Mouse (Mus musculus): Measurements from ENCODE around the gene Dcst1. TPM values are rescaled to one million over a fixed set of nuclear protein-coding genes. Genes with fewer than 3 reads are reported as not detected.

Gene Dcst1
- polyA plus RNA-seq, 1 experiment, result 0.20 TPM

DNA sequence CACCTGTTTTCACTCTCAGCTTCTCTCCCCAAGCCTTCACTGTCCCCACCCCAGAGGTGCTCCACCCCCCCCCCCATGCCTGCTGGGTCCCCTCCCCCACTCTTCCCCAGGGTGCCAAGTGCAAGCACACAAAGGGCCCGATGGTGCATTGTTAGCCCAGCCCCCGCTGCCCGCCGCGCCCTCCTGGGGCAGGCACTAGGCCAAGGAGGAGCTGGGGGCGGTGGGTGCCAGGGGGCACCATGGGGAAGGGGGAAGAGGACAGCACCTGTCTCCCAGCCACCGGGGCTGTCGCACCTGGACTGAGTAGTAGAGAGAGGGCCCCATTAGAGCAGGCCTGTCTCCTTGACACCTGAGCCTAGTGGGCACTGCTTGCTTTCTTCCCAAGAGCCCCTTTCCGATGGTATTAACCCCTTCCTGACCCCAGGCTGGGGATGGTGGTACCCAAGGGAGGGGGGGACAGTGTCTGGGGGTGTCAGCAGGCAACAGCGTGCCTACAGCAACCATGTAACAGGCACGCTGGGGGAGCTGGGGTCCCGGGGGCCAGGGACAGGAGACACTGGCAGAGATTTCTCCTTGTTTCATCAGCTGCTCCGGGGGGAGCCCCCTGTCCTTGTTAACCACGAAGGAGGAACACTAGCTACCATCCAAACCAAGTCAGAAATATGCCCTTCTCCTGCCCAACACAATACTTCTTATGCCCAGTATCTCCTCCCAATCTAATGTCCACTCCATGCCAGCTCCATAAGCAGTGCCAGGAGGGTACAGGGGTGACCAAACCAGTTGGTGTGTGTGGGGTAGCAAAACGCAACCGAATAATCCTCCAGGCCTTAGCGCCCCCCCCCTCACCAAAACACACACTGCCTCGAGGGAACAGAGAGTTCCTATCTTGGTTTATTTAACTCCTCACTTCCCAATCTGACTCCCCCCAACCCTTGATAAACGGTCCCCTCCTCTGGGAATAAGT, 25.9 kb upstream of the Dcst1 start:
- Histone ChIP-seq H3K36me3 (ENCODE audit: control insufficient read depth, insufficient read depth) (no peaks in the 10 kb centered on the region), H3K4me3 (ENCODE audit: insufficient read depth, poor library complexity, severe bottlenecking) (peak overlapping the region; percentile 61), H3K27me3 (ENCODE audit: control insufficient read depth, insufficient read depth, insufficient read length) (no peaks in the 10 kb centered on the region), H3K79me3 (ENCODE audit: low read depth) (peaks cover 2% of the 10 kb centered on the region), H3K79me2 (ENCODE audit: control insufficient read depth, insufficient read depth) (peaks cover 60% of the 10 kb centered on the region), H3ac (ENCODE audit: control insufficient read depth, insufficient read length, low read depth) (peak overlapping the region; percentile 25)
- TF ChIP-seq CEBPB (IDR thresholded peaks at IDR 0.05; ENCODE audit: low read depth), result no peak
- no peak for TF ChIP-seq MAX (IDR thresholded peaks at IDR 0.05)
- TF ChIP-seq MYOD1 (IDR thresholded peaks at IDR 0.05; ENCODE audit: control insufficient read depth, insufficient read length, low read depth), result no peak
- TF ChIP-seq USF1 (IDR thresholded peaks at IDR 0.05; ENCODE audit: low read depth), result no peak
- no peak for TF ChIP-seq FOSL1 (IDR thresholded peaks at IDR 0.05; ENCODE audit: insufficient read depth, low read length, poor library complexity, severe bottlenecking)
- no peak for TF ChIP-seq CTCF (IDR thresholded peaks at IDR 0.05; ENCODE audit: control insufficient read depth, insufficient read depth, insufficient read length)
- no peak for TF ChIP-seq MYOG (IDR thresholded peaks at IDR 0.05; ENCODE audit: control insufficient read depth, extremely low read depth, insufficient read length)

DNA sequence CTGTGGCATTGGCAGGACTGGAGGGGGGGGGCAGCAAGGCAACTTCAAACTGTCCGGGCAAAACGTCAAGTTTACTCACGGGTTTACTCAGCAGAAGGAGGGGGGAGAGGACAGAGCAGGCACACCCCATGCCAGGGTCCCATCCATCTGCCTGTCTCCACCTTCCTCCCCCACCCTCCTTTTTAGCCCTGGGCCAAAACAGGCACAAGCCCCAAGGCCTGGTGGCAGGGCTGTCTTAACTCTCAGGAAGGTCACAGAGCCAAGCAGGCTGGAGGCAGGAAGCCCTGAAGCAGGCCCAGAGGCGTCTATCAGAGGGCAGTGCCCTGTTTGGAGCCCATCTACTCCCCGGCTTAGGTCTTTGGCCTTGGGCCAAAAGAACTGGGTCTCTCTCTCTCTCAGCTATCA, 25.1 kb upstream of the Dcst1 start:
- H3K79me3 ChIP-seq (ENCODE audit: low read depth), result peaks cover 2% of the 10 kb centered on the region
- H3K79me2 ChIP-seq (ENCODE audit: control insufficient read depth, insufficient read depth), result peaks cover 60% of the 10 kb centered on the region
- no peak overlapping the region for H3K4me3 ChIP-seq (ENCODE audit: insufficient read depth, poor library complexity, severe bottlenecking)
- no peaks in the 10 kb centered on the region for H3K36me3 ChIP-seq (ENCODE audit: control insufficient read depth, insufficient read depth)
- no peak for TF ChIP-seq MAX (IDR thresholded peaks at IDR 0.05)
- H3K27me3 ChIP-seq (ENCODE audit: control insufficient read depth, insufficient read depth, insufficient read length), result no peaks in the 10 kb centered on the region
- no peak overlapping the region for H3ac ChIP-seq (ENCODE audit: control insufficient read depth, insufficient read length, low read depth)

DNA sequence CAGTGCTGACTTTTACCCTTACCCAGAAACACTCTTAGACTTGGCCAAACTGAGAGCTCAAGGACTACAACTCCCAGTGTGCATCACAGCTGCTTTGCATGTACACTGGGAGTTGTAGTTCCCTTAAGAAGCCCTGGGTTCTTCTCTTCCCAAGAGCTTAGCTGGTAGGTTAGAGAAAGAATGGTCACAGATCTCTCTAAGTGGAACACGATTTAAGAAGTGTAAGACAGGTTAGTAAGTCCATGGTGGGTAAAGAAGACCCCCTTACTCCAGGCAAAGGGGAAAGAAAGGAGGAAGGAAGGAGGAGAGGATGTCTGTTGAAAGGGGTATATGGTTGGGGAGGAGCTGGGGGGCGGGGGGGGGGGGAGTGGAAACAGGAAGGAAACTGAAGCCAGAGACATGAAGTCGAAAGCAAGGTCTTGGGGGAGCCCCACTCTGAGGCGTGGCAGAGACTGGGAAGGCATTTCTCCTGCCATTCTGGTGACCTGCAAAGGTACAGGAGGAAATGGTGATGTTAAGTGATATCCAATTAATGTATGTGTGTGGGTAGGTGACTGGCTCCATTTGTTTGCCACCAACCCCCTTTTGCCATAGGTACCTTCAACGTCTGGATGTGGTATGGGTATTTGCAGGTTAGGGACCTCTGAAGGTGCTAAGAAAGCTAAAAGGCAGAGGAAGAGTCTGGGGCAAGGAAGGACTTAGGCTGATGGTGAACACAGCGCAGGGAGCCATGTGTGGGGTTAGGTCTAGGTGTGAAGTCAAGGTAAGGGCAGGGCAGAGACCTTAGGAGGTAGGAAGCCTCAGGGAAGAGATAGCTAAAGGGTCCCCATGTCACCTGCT, 24.1 kb upstream of the Dcst1 start:
- Histone ChIP-seq H3K4me3 (ENCODE audit: insufficient read depth, poor library complexity, severe bottlenecking) (no peak overlapping the region), H3ac (ENCODE audit: control insufficient read depth, insufficient read length, low read depth) (no peak overlapping the region), H3K79me3 (ENCODE audit: low read depth) (peaks cover 4% of the 10 kb centered on the region), H3K36me3 (ENCODE audit: control insufficient read depth, insufficient read depth) (no peaks in the 10 kb centered on the region), H3K27me3 (ENCODE audit: control insufficient read depth, insufficient read depth, insufficient read length) (no peaks in the 10 kb centered on the region), H3K79me2 (ENCODE audit: control insufficient read depth, insufficient read depth) (peaks cover 66% of the 10 kb centered on the region)
- TF ChIP-seq CEBPB (IDR thresholded peaks at IDR 0.05; ENCODE audit: low read depth) (no peak), FOSL1 (IDR thresholded peaks at IDR 0.05; ENCODE audit: insufficient read depth, low read length, poor library complexity, severe bottlenecking) (no peak), MAX (IDR thresholded peaks at IDR 0.05) (no peak), MYOD1 (IDR thresholded peaks at IDR 0.05; ENCODE audit: control insufficient read depth, insufficient read length, low read depth) (no peak), CTCF (IDR thresholded peaks at IDR 0.05; ENCODE audit: control insufficient read depth, insufficient read depth, insufficient read length) (no peak), MYOG (IDR thresholded peaks at IDR 0.05; ENCODE audit: control insufficient read depth, extremely low read depth, insufficient read length) (no peak), USF1 (IDR thresholded peaks at IDR 0.05; ENCODE audit: low read depth) (no peak)

- no peak for TF ChIP-seq MAX (IDR thresholded peaks at IDR 0.05)
- TF ChIP-seq CEBPB (IDR thresholded peaks at IDR 0.05; ENCODE audit: low read depth), result no peak
- no peak for TF ChIP-seq USF1 (IDR thresholded peaks at IDR 0.05; ENCODE audit: low read depth)
- no peak for TF ChIP-seq MYOD1 (IDR thresholded peaks at IDR 0.05; ENCODE audit: control insufficient read depth, insufficient read length, low read depth)
- no peak for TF ChIP-seq MYOG (IDR thresholded peaks at IDR 0.05; ENCODE audit: control insufficient read depth, extremely low read depth, insufficient read length)
- no peak for TF ChIP-seq FOSL1 (IDR thresholded peaks at IDR 0.05; ENCODE audit: insufficient read depth, low read length, poor library complexity, severe bottlenecking)
- TF ChIP-seq CTCF (IDR thresholded peaks at IDR 0.05; ENCODE audit: control insufficient read depth, insufficient read depth, insufficient read length), result no peak
- no peaks in the 10 kb centered on the region for H3K36me3 ChIP-seq (ENCODE audit: control insufficient read depth, insufficient read depth)
- H3K27me3 ChIP-seq (ENCODE audit: control insufficient read depth, insufficient read depth, insufficient read length), result no peaks in the 10 kb centered on the region
- H3K79me3 ChIP-seq (ENCODE audit: low read depth), result peaks cover 4% of the 10 kb centered on the region
- no peak overlapping the region for H3ac ChIP-seq (ENCODE audit: control insufficient read depth, insufficient read length, low read depth)
- no peak overlapping the region for H3K4me3 ChIP-seq (ENCODE audit: insufficient read depth, poor library complexity, severe bottlenecking)
- H3K79me2 ChIP-seq (ENCODE audit: control insufficient read depth, insufficient read depth), result peaks cover 74% of the 10 kb centered on the region
Observed at GRCm38 (mm10) chr3:89388134-89388881, 23.3 kb upstream of the Dcst1 start.

DNA sequence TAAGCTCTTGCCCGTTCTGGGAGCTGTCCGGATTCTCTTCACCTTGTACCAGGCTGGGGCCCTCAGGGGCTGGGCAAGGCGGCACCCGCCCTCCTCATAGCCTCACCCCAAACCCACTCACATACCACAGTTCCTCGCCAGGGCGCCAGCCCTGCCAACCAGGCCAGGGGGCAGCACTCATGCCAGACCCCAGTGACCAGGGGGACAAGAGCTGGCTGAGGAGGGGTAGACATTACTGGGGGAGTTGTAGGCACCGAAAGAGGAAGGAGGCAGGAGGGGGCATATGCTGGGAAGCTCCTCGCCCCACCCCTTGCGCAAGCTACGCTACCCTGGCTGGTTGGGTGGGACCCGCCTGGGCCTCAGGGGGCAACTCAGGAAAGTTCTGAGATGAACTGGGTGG, 22.6 kb upstream of the Dcst1 start:
- Histone ChIP-seq H3ac (ENCODE audit: control insufficient read depth, insufficient read length, low read depth) (no peak overlapping the region), H3K79me3 (ENCODE audit: low read depth) (peaks cover 4% of the 10 kb centered on the region), H3K27me3 (ENCODE audit: control insufficient read depth, insufficient read depth, insufficient read length) (no peaks in the 10 kb centered on the region), H3K36me3 (ENCODE audit: control insufficient read depth, insufficient read depth) (no peaks in the 10 kb centered on the region), H3K79me2 (ENCODE audit: control insufficient read depth, insufficient read depth) (peaks cover 75% of the 10 kb centered on the region), H3K4me3 (ENCODE audit: insufficient read depth, poor library complexity, severe bottlenecking) (no peak overlapping the region)
- TF ChIP-seq FOSL1 (IDR thresholded peaks at IDR 0.05; ENCODE audit: insufficient read depth, low read length, poor library complexity, severe bottlenecking) (no peak), CTCF (IDR thresholded peaks at IDR 0.05; ENCODE audit: control insufficient read depth, insufficient read depth, insufficient read length) (no peak), MAX (IDR thresholded peaks at IDR 0.05) (no peak), MYOD1 (IDR thresholded peaks at IDR 0.05; ENCODE audit: control insufficient read depth, insufficient read length, low read depth) (no peak), USF1 (IDR thresholded peaks at IDR 0.05; ENCODE audit: low read depth) (no peak), MYOG (IDR thresholded peaks at IDR 0.05; ENCODE audit: control insufficient read depth, extremely low read depth, insufficient read length) (no peak), CEBPB (IDR thresholded peaks at IDR 0.05; ENCODE audit: low read depth) (no peak)
